Mouse (Mus musculus) mesoderm, embryonic 11.5 days (tissue): ENCODE results near the gene Tectb.

Experiments used
- DNase-seq: peaks from one replicate; pipeline ENCODE4 v3.0.0-alpha.2; 2012; ENCODE audit warnings: low read depth, low spot score

The Tectb gene

DNA sequence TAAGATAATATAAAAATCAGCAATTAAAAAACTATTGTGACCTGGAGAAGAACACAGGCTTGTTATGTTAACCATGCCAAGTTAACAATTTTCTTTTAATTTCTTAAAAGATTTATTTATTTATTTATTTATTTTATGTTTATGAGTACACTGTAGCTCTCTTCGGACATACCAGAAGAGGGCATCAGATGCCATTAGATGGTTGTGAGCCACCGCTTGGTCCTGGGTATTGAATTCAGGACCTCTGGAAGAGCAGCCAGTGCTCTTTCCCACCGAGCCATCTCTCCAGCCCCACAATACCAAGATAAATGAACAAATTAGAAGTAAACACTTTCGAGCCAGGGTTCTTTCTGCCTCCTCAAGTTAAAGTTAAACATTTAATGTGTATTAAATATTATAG, 28.1 kb downstream of the Tectb start:
- DNase-seq: no peak

GRCm38 (mm10) chr19:55209084-55209483, 28.6 kb downstream of the Tectb start:
- no peak for DNase-seq

- no peak for DNase-seq
Measured at GRCm38 (mm10) chr19:55211698-55212097, 31.2 kb downstream of the Tectb start.

DNA sequence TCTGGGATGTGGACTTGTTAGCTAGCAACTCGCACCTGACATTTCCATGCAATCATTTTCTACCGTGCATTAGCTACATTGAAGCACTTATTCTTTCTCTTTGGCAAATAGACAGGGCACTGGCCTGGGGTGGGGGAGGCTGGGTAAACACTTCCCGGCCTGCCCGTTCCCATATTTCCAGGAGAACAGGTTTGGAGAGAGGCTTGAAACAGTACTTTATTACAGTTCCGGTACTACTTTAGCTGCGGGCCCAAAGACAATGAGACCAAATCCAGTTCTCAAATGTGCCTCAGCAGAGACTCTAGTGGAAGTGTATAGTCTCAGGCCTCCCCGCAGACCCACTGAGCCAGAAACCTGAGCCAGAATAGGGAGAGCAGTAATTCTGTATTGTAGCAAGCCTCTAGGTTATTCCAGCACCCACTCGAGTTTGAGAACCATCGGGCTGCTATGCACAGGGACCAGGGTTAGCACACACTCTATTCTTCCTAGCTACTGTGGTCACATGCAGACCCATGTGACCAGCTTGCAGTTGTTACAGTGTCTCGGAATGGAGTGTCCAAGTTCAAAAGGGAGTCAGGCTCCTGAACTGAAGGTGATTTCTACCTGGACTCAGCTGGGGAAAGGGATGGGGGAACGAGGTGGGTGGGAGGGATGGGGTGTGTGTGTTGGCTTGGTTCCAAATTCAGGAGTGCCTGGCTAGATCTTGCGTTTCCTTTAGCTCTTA, 33.2 kb downstream of the Tectb start:
- DNase-seq: no peak

- no peak for DNase-seq
Measured at GRCm38 (mm10) chr19:55216876-55217275, 36.3 kb downstream of the Tectb start.

GRCm38 (mm10) chr19:55217365-55217764, 36.8 kb downstream of the Tectb start:
- no peak for DNase-seq

GRCm38 (mm10) chr19:55218192-55218739, 37.7 kb downstream of the Tectb start:
- DNase-seq: peak; percentile 92

GRCm38 (mm10) chr19:55218741-55219221, 38.2 kb downstream of the Tectb start:
- DNase-seq: no peak

GRCm38 (mm10) chr19:55219359-55219758, 38.8 kb downstream of the Tectb start:
- DNase-seq: no peak

- DNase-seq: no peak
Measured at GRCm38 (mm10) chr19:55221208-55221607, 40.7 kb downstream of the Tectb start.

DNA sequence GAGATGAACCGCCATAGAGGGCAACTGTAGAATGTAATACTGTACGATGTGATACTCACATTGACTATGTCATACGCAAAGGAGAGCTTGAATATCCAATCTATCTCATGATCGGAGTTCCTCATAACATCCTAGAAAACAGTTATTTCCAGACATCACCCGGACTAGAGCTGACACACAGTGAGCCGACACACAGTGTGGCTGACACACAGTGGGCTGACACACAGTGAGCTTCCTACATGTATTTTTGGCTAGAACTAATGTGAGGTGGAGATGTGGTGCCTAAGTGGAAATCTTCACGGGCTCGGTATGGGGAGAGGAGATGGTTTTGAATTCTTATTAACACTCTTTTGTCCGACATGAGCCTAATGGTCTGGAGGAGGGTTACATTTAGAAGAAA, 41.7 kb downstream of the Tectb start:
- no peak for DNase-seq

DNA sequence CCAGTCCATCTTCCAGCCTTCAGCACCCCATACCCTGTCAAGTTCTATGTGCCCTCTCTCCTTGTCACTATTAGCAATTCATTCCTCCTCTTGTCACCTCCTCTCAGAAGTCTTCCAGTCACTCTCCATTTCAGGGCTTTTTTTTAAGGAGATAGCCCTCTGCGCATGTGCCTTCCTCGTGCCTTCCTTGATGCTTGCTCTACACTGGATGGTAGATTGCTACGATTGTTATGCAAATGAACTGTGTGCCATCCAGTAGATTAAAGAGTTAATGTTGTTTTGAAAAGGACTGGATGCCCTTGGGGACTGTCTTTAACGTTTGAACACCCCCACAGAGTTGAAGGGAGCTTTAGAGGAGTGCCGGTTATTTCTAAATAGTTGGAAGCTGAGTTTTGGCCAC, 46.1 kb downstream of the Tectb start:
- no peak for DNase-seq

GRCm38 (mm10) chr19:55227135-55227534, 46.6 kb downstream of the Tectb start:
- no peak for DNase-seq

DNA sequence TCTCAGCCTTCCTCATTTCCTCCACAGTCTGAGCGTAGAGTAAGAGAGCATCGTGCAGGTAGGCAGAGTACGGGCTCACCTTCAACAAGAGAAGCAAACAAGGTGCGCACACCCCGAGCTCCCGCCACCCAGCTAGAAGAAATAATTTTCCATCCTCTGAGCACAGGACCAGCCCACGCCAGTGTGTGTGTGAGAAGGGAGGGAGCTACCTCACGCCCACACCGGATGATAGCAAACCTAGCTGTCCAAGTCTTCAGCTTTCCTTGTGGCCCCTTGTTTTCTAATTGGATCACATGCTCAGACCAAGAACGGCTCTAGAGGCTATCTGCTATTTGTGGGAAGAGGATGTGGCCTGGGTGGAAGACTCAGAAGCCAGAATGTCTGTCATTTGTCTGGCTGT, 50.5 kb downstream of the Tectb start:
- no peak for DNase-seq

DNA sequence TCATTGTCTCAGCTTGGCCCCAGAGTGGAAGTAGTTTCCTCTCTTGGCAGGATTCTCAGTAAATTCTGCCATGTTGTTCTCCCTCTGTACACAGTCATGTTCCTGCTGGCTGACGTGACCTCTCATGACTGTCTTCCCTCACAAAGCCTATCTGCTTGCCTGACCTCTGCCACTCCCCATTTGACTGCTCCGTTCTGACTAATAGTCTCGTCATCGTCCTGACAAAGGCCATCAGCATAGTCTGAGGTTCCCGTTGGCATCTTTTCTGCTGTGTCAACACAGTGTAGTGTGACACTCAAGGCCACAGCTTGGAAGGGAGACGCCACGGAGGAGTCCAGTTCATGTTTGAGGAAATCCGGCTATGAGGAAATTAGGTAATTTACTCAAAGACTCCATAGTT, 51.6 kb downstream of the Tectb start:
- no peak for DNase-seq

DNA sequence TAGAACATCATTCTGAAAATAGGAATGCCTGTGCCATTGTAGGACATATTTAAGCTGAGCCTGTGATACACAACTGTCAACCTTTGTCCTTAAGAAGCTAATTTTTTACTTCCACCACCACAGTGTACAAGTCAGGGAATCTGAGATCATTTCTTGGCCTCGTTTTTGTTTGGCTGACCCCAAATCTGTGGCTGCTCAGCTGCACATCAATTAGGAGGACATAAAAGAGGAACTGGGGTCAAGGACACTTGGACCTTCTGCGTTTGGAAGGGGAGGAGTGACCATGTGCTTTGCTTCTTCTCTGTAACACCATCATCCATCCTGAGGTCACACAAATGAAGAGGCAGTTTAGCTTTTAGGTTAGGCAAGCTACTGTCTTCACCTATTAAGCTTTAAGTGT, 55.5 kb downstream of the Tectb start:
- DNase-seq: no peak

DNA sequence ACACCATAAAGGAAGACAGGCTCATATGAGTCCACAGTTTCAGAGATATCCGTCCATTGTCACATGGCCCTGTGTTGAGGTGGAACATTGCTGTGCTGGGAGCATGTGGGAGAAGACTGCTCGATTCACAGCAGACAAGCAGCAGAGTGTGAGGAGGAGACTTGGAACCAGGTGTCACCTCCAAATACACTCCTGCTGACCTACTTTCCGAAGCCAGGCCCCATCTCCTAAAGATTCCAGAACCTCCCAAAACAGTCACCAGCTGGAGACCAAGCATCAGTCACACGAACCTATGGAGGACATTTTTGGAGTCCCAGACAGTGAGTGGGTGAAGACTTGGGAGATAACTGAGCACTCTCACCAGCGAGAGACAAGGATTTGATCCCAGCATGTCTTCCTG, 56.0 kb downstream of the Tectb start:
- DNase-seq: no peak

DNA sequence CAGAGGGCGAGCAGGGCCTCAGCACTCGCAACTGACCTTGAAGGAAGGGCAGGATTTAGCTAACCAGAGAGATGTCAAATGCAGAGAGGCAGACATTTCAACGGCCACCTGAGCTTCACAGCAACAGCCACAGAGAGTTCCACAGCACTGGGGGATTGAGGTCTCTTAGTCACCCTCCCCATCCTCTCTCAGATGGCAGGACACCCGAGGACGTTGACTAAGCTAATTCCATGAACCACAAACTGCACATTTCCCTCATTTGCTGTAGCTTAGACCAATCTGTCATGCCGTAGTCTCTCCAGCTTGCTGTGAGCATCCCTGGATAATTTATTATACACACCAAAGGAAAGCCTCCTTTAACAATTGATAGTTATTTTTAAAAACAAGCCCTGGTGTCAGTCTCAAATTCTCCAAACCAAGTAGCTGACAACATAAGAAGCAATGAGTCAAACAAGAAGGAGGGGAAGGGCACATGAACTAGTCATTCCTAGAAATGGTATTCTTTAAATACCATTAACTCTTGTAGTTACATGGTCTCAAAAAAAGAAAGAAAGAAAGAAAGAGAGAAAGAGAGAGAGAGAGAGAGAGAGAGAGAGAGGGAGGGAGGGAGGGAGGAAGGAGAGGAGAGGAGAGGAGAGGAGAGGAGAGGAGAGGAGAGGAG, 59.4 kb downstream of the Tectb start:
- DNase-seq: no peak

GRCm38 (mm10) chr19:55241186-55241645, 60.7 kb downstream of the Tectb start, which contains the start of gene Gucy2g:
Gene Gucy2g (minus strand): TSS chr19:55241236.
- DNase-seq: no peak

DNA sequence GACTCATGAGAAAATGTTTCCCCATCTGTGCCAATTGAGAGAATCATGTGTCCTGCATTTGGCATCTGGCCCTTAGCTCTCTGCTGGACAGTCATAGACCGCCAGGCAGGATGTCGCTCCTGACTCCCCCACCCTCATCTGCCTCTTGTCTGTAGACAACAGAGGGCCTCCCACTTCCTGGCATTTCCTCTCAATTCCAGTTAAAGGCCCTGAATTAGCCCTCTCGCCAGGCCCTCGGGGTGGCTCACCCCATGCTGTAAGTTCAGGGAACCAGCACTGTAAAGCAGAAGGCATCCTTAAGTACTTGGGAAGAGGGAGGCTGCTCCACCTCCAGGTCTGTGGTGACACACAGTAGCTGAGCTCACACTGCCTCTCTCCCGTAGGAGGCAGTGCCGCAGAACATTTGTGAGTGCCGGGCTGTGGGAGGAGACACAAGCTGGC, 64.3 kb downstream of the Tectb start:
- peak; percentile 26 for DNase-seq
